In the genomic region with DNA sequence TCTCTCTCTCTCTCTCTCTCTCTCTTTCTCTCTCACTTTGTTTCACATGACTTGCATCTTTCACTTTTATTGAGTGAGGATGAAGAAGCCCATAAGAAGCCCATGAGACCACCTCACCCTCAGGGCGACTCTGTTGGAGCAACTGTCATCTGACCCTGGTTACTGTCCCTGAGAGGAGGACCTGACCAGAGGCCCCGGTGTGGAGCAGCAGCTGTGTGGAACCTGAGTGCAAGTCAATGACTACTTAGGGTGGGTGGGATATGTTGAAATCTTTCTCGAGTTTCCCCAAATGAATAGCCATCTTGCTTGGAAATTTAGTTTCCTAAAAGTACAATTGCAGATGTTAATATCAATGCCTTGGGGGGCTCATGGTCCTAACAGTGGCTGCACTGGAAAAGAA, we compare ENCODE assay signal across 17 mouse cellular contexts. TPM values are rescaled to one million over a fixed set of nuclear protein-coding genes. Genes with fewer than 3 reads are reported as not detected.
A peak's percentile ranks its signal among the peaks of the same experiment; 100 is the strongest.
DNase-seq lines count a peak whose midpoint lies in the region; ATAC-seq and TF ChIP-seq lines count a peak whose summit lies in the region.
"Had no signal": no experiment of that assay in that cellular context is flagged by ENCODE, and none has a peak within 500 bp of the region (broad histone marks: within the 10 kb centered on the region; RNA-seq: fewer than 3 reads in every experiment).

No protein-coding gene starts in this region.

- no peak overlapping the region for H3K4me2 ChIP-seq in heart, postnatal 0 days (ENCODE audit: low read depth, low read length)
- no peak overlapping the region; the same call in 1 of the 2 replicates for H3K4me2 ChIP-seq in midbrain, embryonic 12.5 days (replicated peaks)
- H3K4me2 ChIP-seq: limb, embryonic 15.5 days; liver, embryonic 15.5 days; stomach, embryonic 15.5 days had no signal

- no peak for TF ChIP-seq EP300 in heart, postnatal 0 days (IDR thresholded peaks at IDR 0.05; ENCODE audit: low read depth)

- no peaks in the 10 kb centered on the region for H3K9me3 ChIP-seq in heart, embryonic 10.5 days
- no peaks in the 10 kb centered on the region for H3K9me3 ChIP-seq in heart, postnatal 0 days (replicated peaks; ENCODE audit: control insufficient read depth, low read length)
- no peaks in the 10 kb centered on the region for H3K9me3 ChIP-seq in embryonic facial prominence, embryonic 10.5 days
- H3K9me3 ChIP-seq in midbrain, embryonic 12.5 days: no peaks in the 10 kb centered on the region
- H3K9me3 ChIP-seq: limb, embryonic 15.5 days; liver, embryonic 15.5 days; stomach, embryonic 15.5 days had no signal

- no peak overlapping the region for H3K4me3 ChIP-seq in heart, embryonic 10.5 days
- no peak overlapping the region for H3K4me3 ChIP-seq in heart, postnatal 0 days (ENCODE audit: low read depth, low read length)
- H3K4me3 ChIP-seq in embryonic facial prominence, embryonic 10.5 days: no peak overlapping the region
- H3K4me3 ChIP-seq in midbrain, embryonic 12.5 days: no peak overlapping the region
- H3K4me3 ChIP-seq: gastrocnemius, adult 2 months; limb, embryonic 15.5 days; liver, embryonic 15.5 days; stomach, embryonic 15.5 days had no signal

- H3K4me1 ChIP-seq in heart, embryonic 10.5 days: peaks cover 20% of the 10 kb centered on the region
- H3K4me1 ChIP-seq in heart, postnatal 0 days (ENCODE audit: control insufficient read depth, insufficient read depth): peaks cover 14% of the 10 kb centered on the region
- peaks cover 10% of the 10 kb centered on the region for H3K4me1 ChIP-seq in embryonic facial prominence, embryonic 10.5 days
- peaks cover 35% of the 10 kb centered on the region for H3K4me1 ChIP-seq in midbrain, embryonic 12.5 days
- H3K4me1 ChIP-seq: limb, embryonic 15.5 days; liver, embryonic 15.5 days; stomach, embryonic 15.5 days had no signal

- H3K9ac ChIP-seq in heart, postnatal 0 days (replicated peaks; ENCODE audit: low read depth, low read length): no peak overlapping the region
- H3K9ac ChIP-seq in midbrain, embryonic 12.5 days (replicated peaks): no peak overlapping the region
- H3K9ac ChIP-seq: limb, embryonic 15.5 days; liver, embryonic 15.5 days; stomach, embryonic 15.5 days had no signal

- no peak for ATAC-seq in heart, postnatal 0 days (ENCODE audit: insufficient read depth, low read depth)
- ATAC-seq in midbrain, embryonic 12.5 days (ENCODE audit: low FRiP score, low read depth): peak; percentile 69
- ATAC-seq: inflammation-experienced regulatory T-cells, adult 6 months had no signal

- WGBS in heart, embryonic 10.5 days: 54% methylated on average over 3 of the region's 3 CpGs
- WGBS in heart, postnatal 0 days: 33% methylated on average over 3 of the region's 3 CpGs
- WGBS in embryonic facial prominence, embryonic 10.5 days: 49% methylated on average over 3 of the region's 3 CpGs
- 28% methylated on average over 3 of the region's 3 CpGs for WGBS in midbrain, embryonic 12.5 days

- DNase-seq in heart, embryonic 10.5 days (ENCODE audit: low spot score): no peak
- no peak for DNase-seq in heart, postnatal 25 days (ENCODE audit: low spot score)
- no peak for DNase-seq in heart, postnatal 0 days (ENCODE audit: low spot score)
- DNase-seq in heart, postnatal 36 days: no peak
- no peak for DNase-seq in embryonic facial prominence, embryonic 10.5 days (ENCODE audit: low spot score)
- no peak for DNase-seq in adipocyte (ENCODE audit: low spot score)
- DNase-seq: cerebellum, adult 8-10 months; gastrocnemius, adult 2 months; kidney, adult 2 months; kidney, postnatal 10 days had no signal

- intact Hi-C loops in heart, postnatal 25 days (cut with DNase I): no loop called here
- intact Hi-C loops in heart, postnatal 36 days (cut with DNase I): no loop called here

- no peak for TF ChIP-seq CTCF in heart, postnatal 0 days (IDR thresholded peaks at IDR 0.05; ENCODE audit: low read depth)

- H3K27ac ChIP-seq in heart, embryonic 10.5 days: peak overlapping the region; percentile 62
- H3K27ac ChIP-seq in heart, postnatal 0 days (ENCODE audit: low read depth): peak overlapping the region; percentile 74
- peak overlapping the region; percentile 32; the same call in 1 of the 2 replicates for H3K27ac ChIP-seq in embryonic facial prominence, embryonic 10.5 days (replicated peaks)
- H3K27ac ChIP-seq in midbrain, embryonic 12.5 days (replicated peaks): peak overlapping the region; percentile 67
- H3K27ac ChIP-seq: gastrocnemius, adult 2 months; limb, embryonic 15.5 days; liver, embryonic 15.5 days; macrophage; stomach, embryonic 15.5 days had no signal

- no peaks in the 10 kb centered on the region for H3K27me3 ChIP-seq in heart, embryonic 10.5 days (ENCODE audit: insufficient read depth, poor library complexity, severe bottlenecking)
- H3K27me3 ChIP-seq in heart, postnatal 0 days (ENCODE audit: control insufficient read depth, insufficient read depth, low read length): no peaks in the 10 kb centered on the region
- no peaks in the 10 kb centered on the region for H3K27me3 ChIP-seq in embryonic facial prominence, embryonic 10.5 days (replicated peaks; ENCODE audit: low read depth, poor library complexity, severe bottlenecking)
- no peaks in the 10 kb centered on the region for H3K27me3 ChIP-seq in midbrain, embryonic 12.5 days
- H3K27me3 ChIP-seq: CH12.LX; limb, embryonic 15.5 days; liver, embryonic 15.5 days; stomach, embryonic 15.5 days had no signal

- no peaks in the 10 kb centered on the region for H3K36me3 ChIP-seq in heart, embryonic 10.5 days
- H3K36me3 ChIP-seq in heart, postnatal 0 days (replicated peaks; ENCODE audit: control insufficient read depth, insufficient read depth, low read length): no peaks in the 10 kb centered on the region
- peaks cover 20% of the 10 kb centered on the region for H3K36me3 ChIP-seq in embryonic facial prominence, embryonic 10.5 days (replicated peaks)
- 0 out of 2 replicates have a peak, but pooled peaks cover 14% of the 10 kb centered on the region for H3K36me3 ChIP-seq in midbrain, embryonic 12.5 days
- H3K36me3 ChIP-seq: limb, embryonic 15.5 days; liver, embryonic 15.5 days; stomach, embryonic 15.5 days had no signal

RNA-seq across cellular contexts. Expression of a gene that starts 34.7 kb away (rescaled TPM):
- 33.9 and 61.6 TPM in 2 replicates for polyA plus RNA-seq in heart, embryonic 10.5 days (2016; fragmentation: Nextera tagmentation; extraction: Ambion mirVana)
- 10 to 100 TPM; 15.8 to 16.7 TPM for total RNA-seq in heart, postnatal 25 days (2021)
- 31.8 and 48.0 TPM in 2 replicates for total RNA-seq in heart, postnatal 0 days (2014; rRNA removed; ENCODE audit: low replicate concordance)
- polyA plus RNA-seq in heart, postnatal 0 days (2015; fragmentation: Nextera tagmentation; extraction: Ambion mirVana): 47.1 and 56.7 TPM in 2 replicates
- total RNA-seq in heart, postnatal 36 days (2021): 10 to 100 TPM in 1 of 2 experiments, 1 to 10 TPM in 1; 8.7 to 13.6 TPM
- 82.8 and 82.9 TPM in 2 replicates for polyA plus RNA-seq in embryonic facial prominence, embryonic 10.5 days (2016; fragmentation: Nextera tagmentation; extraction: Ambion mirVana)
- 186 and 195 TPM in 2 replicates for polyA plus RNA-seq in midbrain, embryonic 12.5 days (2016; fragmentation: Nextera tagmentation; extraction: Ambion mirVana)
